Mouse (Mus musculus) thymus, adult 2 months (tissue): Measurements from ENCODE around the gene A430033K04Rik.

Experiments
- CTCF ChIP-seq: fragments of 200-500 bp; IDR thresholded peaks from 2 replicates; pipeline ENCODE4 v1.5.1; 2012; ENCODE audit warnings: mild to moderate bottlenecking, control low read depth, low read length, moderate library complexity, borderline replicate concordance; ENCODE audit not compliant: control insufficient read depth, poor library complexity, insufficient read depth; ENCODE audit errors: extremely low read depth
- POLR2A ChIP-seq: fragments of 200-500 bp; IDR thresholded peaks from 2 replicates; pipeline ENCODE4 v1.6.1; 2012; ENCODE audit warnings: mild to moderate bottlenecking, low read length, control low read depth, moderate library complexity; ENCODE audit not compliant: control insufficient read depth, poor library complexity, insufficient read depth; ENCODE audit errors: extremely low read depth

DNA sequence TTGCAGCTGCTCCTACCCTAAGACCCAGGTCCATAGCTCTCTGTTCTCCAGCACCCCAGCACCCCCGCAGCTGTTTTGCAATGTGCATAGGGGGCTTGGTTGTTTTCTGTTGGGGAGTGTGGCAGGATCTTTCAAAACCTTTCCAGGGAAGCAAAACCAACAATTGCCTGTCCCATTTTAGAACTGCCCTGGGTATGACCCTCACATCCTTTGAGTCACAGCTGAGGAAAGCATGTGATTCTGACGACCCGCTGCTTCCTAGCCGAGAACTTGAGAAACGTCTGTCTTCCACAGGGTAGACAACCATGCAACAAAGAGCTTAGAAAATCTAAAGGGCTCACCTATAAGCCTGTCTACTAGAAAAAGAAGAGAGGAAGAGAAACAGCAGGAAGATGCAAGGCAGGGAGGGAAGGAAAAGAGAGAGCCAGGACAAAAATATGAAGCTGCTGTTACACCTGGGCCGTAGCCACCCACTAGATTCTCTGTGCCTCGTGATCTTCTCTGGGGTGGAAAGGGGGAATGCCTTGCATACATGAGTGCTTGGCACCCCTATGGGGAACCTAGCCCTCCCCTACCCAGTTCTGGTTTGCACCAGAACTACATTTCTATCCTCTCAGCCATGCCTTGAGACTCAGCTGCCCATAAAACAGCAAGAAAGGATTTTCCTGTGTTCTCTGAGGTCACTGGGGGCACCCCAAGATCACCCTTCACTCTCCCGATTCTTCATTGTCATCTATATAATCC lies 60.5 kb downstream of the A430033K04Rik start:
- TF ChIP-seq CTCF (no peak), POLR2A (no peak)
